Mouse (Mus musculus): ENCODE measurements around the gene Tent4b. TPM values are rescaled to one million over a fixed set of nuclear protein-coding genes. Genes with fewer than 3 reads are reported as not detected.
A peak's percentile ranks its signal among the peaks of the same experiment; 100 is the strongest.

The Tent4b gene
- polyA plus RNA-seq, 1 experiment from 2014 or later, result 14.5 TPM

DNA sequence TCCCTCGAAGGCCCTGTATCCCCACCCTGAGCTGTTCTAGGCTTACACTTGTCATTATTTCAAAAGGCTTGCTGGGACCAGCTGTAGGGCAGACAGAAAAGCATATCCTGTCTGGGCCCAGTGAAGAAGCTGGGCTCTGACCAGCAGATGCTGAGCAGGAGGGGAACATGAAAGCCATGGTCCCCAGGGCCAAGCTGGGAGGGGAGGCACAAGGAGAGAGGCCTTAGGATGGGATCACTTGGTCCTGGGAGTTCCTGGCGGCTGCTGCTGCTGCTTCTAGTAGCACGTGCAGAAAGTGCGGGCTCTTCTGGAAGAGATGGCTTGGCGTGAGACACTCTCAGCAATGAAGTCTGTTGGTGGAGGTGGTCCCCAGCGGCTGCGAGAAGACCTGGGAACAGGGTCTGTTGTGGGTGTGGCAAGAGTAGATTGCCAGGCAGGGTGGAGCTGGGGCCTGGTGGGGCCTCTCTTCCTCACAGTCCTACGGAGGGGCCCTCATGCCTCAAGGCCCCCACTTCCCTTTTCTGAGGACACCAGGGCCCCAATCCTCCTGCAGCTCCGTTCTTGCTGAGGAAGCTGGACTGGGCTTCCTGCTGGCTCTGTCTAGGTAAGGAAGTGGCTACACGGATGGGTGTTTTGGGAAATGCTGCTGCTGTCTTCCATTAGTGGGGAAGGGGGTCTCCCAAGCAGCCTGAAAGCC, 101.0 kb downstream of the Tent4b start:
- WGBS, result 84% methylated on average over 10 of the region's 10 CpGs
- no peak overlapping the region for H3K27ac ChIP-seq (ENCODE audit: low read depth, low read length)

DNA sequence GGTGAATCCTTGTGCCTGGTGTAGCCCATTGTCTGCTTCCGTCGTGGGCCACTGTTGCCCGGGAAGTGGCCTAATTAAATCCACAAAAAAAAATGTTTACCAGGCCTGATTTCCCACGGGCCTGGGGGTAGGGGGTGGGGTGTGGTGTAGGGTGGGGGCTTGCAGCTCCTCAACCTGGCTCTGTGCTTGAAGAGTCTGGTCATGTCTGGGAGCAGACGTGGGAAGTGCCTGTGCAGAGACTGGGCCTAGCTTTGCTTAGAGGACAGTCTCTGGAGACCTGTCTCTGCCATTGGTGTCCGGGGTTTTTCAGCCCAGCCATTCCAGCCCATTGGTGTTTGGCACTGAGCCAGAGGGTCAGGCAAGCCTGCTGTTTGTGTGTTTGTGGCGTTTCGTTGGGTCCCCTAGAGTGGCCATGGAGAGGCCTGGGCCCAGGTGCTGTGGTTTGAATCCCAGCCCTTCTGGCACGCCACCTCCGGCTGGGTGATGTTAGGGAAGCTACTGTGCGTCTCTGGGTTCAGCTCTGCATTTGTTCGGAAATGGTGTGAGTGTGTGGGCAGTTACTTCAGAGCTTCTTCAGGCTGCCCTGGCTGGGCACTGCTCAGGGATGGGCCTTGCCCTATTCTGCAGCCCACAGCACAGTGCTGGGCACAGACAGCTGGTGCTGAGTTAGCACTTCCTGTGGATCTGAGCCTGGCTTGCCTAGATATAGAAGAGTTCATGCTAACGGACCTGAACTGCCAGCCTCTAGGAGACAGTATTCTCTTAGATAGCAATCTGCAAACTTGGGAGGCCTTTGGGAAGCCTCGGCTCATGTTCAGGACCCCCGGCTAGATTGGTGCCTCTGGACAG, 102.8 kb downstream of the Tent4b start:
- Histone ChIP-seq H3K27me3 (ENCODE audit: control insufficient read depth, insufficient read depth, low read length) (no peaks in the 10 kb centered on the region), H3K9ac (ENCODE audit: low read depth, low read length) (no peak overlapping the region), H3K27ac (ENCODE audit: low read depth, low read length) (0 out of 2 replicates have a peak overlapping the region, but pooled peaks have one; percentile 24), H3K36me3 (ENCODE audit: control insufficient read depth, insufficient read depth, low read length) (no peaks in the 10 kb centered on the region), H3K4me2 (replicated peaks; ENCODE audit: low read depth, low read length) (no peak overlapping the region), H3K4me3 (ENCODE audit: low read depth, low read length) (no peak overlapping the region), H3K9me3 (ENCODE audit: control insufficient read depth, low read length) (no peaks in the 10 kb centered on the region), H3K4me1 (replicated peaks; ENCODE audit: control insufficient read depth, insufficient read depth, low read length) (peaks cover 2% of the 10 kb centered on the region)
- ATAC-seq (ENCODE audit: low FRiP score) (no peak; the same call in 1 of the 2 replicates), DNase-seq (ENCODE audit: low spot score) (no peak)
- 64% methylated on average over 15 of the region's 15 CpGs for WGBS

More for the DNA sequence above, 101.0 kb downstream of the Tent4b start:
- Histone ChIP-seq H3K4me1 (replicated peaks; ENCODE audit: control insufficient read depth, insufficient read depth, low read length) (peaks cover 2% of the 10 kb centered on the region), H3K4me3 (ENCODE audit: low read depth, low read length) (no peak overlapping the region), H3K27me3 (ENCODE audit: control insufficient read depth, insufficient read depth, low read length) (no peaks in the 10 kb centered on the region), H3K9me3 (ENCODE audit: control insufficient read depth, low read length) (no peaks in the 10 kb centered on the region), H3K4me2 (replicated peaks; ENCODE audit: low read depth, low read length) (no peak overlapping the region), H3K9ac (ENCODE audit: low read depth, low read length) (no peak overlapping the region), H3K36me3 (ENCODE audit: control insufficient read depth, insufficient read depth, low read length) (no peaks in the 10 kb centered on the region)
- DNase-seq (ENCODE audit: low spot score) (no peak), ATAC-seq (ENCODE audit: low FRiP score) (no peak)

DNA sequence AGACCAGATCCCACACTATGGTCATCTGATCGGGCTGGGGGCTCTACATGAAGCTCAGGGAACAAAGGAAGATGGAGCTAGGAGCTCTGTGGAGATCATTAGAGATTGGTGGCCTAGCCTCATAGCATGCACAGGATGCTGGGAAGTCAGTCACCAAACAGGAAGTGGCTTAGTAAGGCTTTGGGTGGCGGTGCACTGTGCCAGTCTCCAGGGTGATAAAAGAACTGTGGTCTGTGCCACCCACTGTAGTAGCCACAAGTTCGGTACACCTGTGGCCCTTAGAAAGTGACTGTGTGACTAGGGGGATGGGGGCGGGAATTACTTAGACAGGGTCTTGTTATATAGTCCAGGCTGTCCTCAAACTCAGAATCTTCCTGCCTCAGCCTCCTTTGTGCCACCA, 106.8 kb downstream of the Tent4b start:
- peaks cover 2% of the 10 kb centered on the region for H3K4me1 ChIP-seq (replicated peaks; ENCODE audit: control insufficient read depth, insufficient read depth, low read length)
- H3K4me3 ChIP-seq (ENCODE audit: low read depth, low read length), result no peak overlapping the region
- H3K27me3 ChIP-seq (ENCODE audit: control insufficient read depth, insufficient read depth, low read length), result no peaks in the 10 kb centered on the region
- no peak overlapping the region for H3K4me2 ChIP-seq (replicated peaks; ENCODE audit: low read depth, low read length)
- 90% methylated on average over 4 of the region's 4 CpGs for WGBS
- ATAC-seq (ENCODE audit: low FRiP score), result no peak
- DNase-seq (ENCODE audit: low spot score), result no peak
- H3K27ac ChIP-seq (ENCODE audit: low read depth, low read length), result no peak overlapping the region
- no peaks in the 10 kb centered on the region for H3K9me3 ChIP-seq (ENCODE audit: control insufficient read depth, low read length)
- no peak overlapping the region for H3K9ac ChIP-seq (ENCODE audit: low read depth, low read length)
- no peaks in the 10 kb centered on the region for H3K36me3 ChIP-seq (ENCODE audit: control insufficient read depth, insufficient read depth, low read length)

DNA sequence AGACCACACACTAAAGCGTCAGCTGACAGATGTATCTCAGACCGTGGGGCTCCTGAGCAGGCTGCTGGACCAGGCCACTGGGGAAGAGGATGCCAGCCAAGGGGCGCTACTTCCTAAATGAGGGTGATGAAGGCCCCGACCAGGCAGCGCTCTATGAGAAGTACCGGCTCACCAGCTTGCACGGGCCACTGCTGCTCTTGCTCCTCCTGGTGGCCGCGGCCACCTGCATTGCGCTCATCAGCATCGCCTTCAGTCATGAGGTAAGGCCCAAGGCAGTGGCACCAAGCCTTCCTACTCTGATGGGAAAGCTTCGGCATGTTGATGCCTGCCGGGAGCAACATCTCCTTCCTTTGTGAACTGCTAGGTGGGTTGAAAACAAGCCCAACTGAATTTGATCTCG, 107.5 kb downstream of the Tent4b start:
- Histone ChIP-seq H3K4me3 (ENCODE audit: low read depth, low read length) (no peak overlapping the region), H3K36me3 (ENCODE audit: control insufficient read depth, insufficient read depth, low read length) (no peaks in the 10 kb centered on the region), H3K9me3 (ENCODE audit: control insufficient read depth, low read length) (no peaks in the 10 kb centered on the region), H3K27ac (ENCODE audit: low read depth, low read length) (no peak overlapping the region), H3K4me1 (replicated peaks; ENCODE audit: control insufficient read depth, insufficient read depth, low read length) (peaks cover 2% of the 10 kb centered on the region), H3K27me3 (ENCODE audit: control insufficient read depth, insufficient read depth, low read length) (no peaks in the 10 kb centered on the region), H3K4me2 (replicated peaks; ENCODE audit: low read depth, low read length) (no peak overlapping the region), H3K9ac (ENCODE audit: low read depth, low read length) (no peak overlapping the region)
- 79% methylated on average over 14 of the region's 14 CpGs for WGBS
- DNase-seq (ENCODE audit: low spot score) (no peak), ATAC-seq (ENCODE audit: low FRiP score) (no peak)

DNA sequence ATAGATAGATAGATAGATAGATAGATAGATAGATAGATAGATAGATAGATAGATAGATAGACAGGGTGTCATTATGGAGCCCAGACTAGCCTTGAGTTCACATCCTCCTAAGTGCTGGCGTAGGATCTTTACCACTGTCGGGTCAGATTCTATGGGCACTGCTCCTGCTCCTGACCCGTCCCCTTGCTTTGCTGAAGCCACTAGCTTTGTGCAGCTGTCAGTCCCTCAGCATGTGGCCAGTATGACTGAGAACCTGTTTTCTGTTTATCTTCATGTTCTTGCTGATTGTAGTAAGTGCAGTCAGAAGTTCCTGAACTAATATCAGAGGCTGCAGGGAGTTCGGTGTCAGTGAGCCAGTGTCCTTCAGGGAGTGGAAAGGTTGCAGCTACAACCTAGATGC, 108.7 kb downstream of the Tent4b start:
- WGBS, result 92% methylated on average over 4 of the region's 4 CpGs
- H3K4me2 ChIP-seq (replicated peaks; ENCODE audit: low read depth, low read length), result no peak overlapping the region
- no peak overlapping the region for H3K9ac ChIP-seq (ENCODE audit: low read depth, low read length)
- H3K27me3 ChIP-seq (ENCODE audit: control insufficient read depth, insufficient read depth, low read length), result no peaks in the 10 kb centered on the region
- H3K36me3 ChIP-seq (ENCODE audit: control insufficient read depth, insufficient read depth, low read length), result no peaks in the 10 kb centered on the region
- no peak overlapping the region for H3K27ac ChIP-seq (ENCODE audit: low read depth, low read length)
- no peaks in the 10 kb centered on the region for H3K9me3 ChIP-seq (ENCODE audit: control insufficient read depth, low read length)
- no peaks in the 10 kb centered on the region; the same call in 1 of the 2 replicates for H3K4me1 ChIP-seq (replicated peaks; ENCODE audit: control insufficient read depth, insufficient read depth, low read length)
- ATAC-seq (ENCODE audit: low FRiP score) (no peak), DNase-seq (ENCODE audit: low spot score) (no peak)
- H3K4me3 ChIP-seq (ENCODE audit: low read depth, low read length), result no peak overlapping the region

Other genes starting within 250 kb of the Tent4b start
- 43.3 and 49.5 TPM in 2 replicates for gene Zfp423, start 239.6 kb upstream of the Tent4b start, polyA plus RNA-seq (2014; fragmentation: Nextera tagmentation; extraction: Ambion mirVana)
- gene Cnep1r1, start 80.4 kb upstream of the Tent4b start, polyA plus RNA-seq (2014; fragmentation: Nextera tagmentation; extraction: Ambion mirVana), result 32.7 and 43.0 TPM in 2 replicates
- 47.9 and 48.4 TPM in 2 replicates for gene Heatr3, start 61.4 kb upstream of the Tent4b start, polyA plus RNA-seq (2014; fragmentation: Nextera tagmentation; extraction: Ambion mirVana)
- gene Adcy7, start 73.2 kb downstream of the Tent4b start, polyA plus RNA-seq (2014; fragmentation: Nextera tagmentation; extraction: Ambion mirVana), result 1.7 and 2.5 TPM in 2 replicates
- gene Brd7, start 163.0 kb downstream of the Tent4b start, polyA plus RNA-seq (2014; fragmentation: Nextera tagmentation; extraction: Ambion mirVana), result 77.5 and 82.4 TPM in 2 replicates

Measured in hindbrain, embryonic 11.5 days (tissue).